Mouse (Mus musculus) layer of hippocampus, adult 9-11 months (tissue): Measurements from ENCODE around the gene Pgm2.

ENCODE experiments used
- DNase-seq: peaks from one replicate; pipeline ENCODE4 v3.0.0; 2022

Pgm2 gene

DNA sequence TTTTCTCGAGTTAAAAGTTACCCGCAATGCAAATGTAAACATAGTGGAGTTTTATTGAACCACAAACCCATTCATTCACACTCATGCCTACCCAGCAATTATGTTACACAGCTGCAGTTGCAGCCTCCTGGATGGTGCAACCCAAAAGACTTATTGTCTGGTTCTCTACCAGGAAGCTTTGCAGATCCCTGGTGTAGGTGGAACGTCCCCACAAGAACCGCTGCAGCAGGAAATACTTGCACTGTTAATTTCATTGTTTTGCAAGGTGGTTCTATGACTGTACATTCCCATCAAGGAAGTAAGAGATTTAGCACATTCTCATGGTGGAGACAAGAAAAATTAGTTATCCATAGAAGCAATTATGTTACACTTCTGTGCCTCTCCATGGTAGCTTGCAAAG lies 15.4 kb upstream of the Pgm2 start:
- DNase-seq, result no peak

DNA sequence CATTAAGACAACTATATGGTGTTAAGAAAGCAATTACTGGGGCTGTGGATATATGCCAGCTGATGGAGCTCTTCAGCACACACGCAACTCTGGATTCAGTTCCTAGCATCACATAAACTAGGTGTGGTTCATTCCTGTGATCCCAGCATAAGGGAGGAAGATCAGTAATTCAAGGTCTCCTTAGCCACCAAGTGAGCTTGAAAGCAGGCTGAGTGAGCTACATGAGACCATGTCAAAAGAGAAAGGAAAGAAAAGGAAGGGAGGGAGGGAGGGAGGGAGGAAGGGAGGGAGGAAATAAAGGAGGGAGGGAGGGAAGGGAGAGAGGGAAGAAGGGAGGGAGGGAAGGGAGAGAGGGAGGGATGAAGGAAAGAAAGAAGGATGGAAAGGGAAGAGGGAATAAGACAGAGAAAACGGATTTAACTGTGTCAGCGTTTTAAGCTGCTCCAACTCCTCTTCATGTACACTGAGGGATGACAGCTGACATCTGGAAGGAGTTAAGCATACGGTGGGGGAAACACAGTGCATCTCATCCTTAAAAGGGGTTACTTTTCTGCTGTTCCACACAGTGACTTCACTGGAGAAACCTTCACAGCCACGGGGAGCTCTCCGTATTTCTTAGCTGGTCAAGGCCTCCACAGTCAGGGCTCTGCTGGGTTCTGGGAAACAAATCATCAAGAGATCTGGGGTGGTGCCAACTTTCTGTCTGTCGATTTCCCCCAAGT lies 13.8 kb upstream of the Pgm2 start:
- no peak for DNase-seq

DNA sequence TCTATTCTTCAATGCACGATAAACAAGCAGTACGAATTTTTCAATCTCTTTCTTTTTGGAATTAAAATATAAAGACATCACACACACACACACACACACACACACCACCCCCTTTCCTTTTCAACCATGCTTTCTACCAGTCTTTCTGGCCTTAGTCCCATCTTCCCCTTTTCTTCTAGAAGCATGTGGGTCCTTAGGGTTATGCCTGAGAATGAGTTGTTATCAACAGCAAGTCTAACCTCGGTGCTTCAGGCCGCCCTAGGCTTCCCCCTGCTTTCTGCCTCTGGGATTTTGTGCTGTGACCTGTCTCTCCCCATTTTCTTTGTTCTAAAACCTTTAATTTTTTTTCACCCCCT lies 13.3 kb upstream of the Pgm2 start:
- DNase-seq, result no peak

GRCm38 (mm10) chr5:64083447-64084359 lies 9.0 kb upstream of the Pgm2 start:
- no peak for DNase-seq

DNA sequence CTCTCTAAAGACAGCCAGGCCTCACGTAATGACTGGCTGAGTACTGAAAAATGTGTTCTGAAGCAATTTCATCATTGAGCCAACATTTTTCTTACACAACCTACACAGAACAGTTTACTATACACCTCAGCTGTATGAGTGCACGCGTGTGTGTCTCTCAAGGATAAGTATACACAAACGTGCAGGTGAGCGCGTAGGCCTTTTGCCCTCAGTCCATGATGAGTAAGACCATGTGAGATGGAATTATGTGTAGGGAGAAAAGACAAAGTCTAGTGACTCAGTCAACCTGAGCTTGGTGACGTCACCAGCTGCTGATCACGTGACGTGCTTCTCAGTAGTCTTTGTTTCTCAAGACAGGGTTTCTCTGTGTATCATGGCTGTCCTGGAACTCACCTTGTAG lies 7.3 kb upstream of the Pgm2 start:
- no peak for DNase-seq

DNA sequence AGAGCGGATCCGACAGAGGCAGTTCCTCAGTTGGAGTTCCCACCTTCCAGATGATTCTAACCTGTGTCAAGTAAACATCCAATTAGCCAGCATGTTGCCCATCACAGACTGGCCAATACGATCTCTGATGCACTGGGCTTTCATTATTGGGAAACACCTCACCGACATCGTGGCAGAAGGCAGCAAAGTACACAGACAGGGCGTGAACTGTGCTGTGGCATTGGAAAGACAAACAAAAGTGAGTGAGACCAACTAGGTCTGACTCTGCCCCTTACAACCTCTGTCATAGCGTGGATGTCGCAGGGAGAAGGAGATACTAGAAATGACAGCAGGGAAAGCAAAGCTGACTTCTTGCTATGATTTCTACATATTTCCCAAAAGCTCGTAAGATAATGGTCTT lies 4.0 kb upstream of the Pgm2 start:
- DNase-seq, result no peak

DNA sequence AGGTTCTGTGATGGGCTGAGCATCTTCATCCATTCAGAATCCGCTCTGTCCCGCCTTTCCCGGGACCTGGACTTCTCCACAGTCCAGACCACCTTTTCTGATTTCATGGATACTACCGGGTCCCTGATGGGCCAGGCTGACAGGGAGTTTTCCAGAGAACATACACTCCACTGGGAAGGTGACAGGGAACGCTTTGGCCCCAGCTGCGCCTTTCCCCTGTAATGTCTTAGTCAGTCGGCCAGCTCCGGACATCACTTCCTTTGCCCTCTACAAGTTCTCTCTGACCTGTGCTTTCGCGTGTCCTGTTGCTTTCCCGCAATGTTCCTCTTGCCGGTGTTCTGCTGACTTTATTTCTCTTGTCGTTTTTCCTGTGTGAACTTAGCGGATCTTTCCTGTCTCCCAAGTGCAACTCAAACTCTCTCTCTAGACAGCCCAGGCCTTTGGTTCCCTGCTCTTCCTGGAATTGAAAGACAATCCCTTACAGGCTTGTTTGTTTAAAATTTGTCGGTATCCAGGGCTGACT lies 660 bp downstream of the Pgm2 start:
- DNase-seq, result no peak

- DNase-seq, result no peak
These were observed 2.7 kb downstream of the Pgm2 start for GRCm38 (mm10) chr5:64095342-64095993.

DNA sequence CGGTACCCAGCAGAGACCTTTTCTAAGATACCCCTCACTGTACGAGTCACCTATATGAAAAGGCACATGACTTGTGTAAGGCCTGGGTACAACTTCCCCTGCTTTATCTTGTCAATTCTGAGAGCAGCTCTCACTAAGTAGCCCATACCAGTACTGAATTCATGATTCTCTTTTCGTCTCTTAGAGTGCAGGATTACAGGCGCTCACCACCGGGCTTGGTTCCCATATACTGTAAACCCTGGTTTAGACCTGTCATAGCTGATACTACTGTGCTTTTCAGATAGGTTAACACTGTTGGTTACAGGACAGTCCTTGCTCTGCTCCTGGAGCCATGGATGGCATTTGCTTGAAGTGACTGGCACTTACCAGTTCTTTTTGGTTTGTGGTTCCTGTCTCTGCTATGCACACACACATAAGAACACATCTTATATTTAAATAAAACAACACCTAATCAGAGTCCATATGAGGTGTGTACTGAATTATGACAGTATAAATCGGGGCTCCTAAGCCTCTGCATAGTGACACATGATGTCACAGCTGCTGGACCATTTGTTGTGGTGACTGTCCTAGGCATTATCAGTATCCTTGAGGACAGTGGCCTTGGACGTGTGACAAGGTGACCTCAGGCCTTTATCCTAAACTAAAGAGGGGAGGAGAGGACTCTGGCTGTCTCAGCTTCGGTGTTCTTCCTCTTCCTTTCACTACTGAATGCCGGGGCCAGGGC lies 9.4 kb downstream of the Pgm2 start:
- DNase-seq, result no peak

DNA sequence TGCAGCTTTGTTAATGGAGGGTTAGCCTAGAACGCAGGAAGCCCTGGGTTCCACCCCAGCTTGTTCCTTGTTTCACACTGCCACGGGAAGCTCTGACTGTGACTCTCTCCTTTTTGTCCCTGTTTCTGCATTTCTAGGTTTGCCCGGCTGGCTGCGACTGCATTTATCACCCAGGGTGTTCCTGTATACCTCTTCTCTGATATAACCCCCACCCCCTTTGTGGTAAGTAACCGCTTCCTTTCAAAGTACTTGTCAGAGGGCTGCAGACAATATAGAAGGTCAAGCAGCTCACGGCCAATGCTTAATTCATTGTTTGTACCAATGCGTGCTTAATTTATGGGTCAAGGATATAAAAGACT lies 9.9 kb downstream of the Pgm2 start:
- DNase-seq, result no peak

- no peak for DNase-seq
These were observed 15.0 kb downstream of the Pgm2 start for GRCm38 (mm10) chr5:64107596-64108289.

DNA sequence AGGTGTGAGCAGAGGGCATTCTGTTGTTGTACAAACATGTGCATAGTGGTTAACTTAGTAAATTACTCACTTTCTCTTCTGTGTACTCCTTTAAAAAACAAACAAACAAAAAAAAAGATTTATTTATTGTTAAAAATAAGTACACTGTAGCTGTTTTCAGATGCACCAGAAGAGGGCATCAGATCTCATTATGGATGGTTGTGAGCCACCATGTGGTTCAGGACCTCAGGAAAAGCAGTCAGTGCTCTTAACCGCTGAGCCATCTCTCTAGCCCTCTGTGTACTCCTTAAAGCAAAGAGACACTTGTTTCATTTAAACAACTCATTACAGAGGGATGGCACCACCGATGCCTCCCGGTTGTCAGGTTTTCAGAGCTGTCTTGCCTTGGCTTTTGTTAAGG lies 16.5 kb downstream of the Pgm2 start:
- DNase-seq, result no peak

DNA sequence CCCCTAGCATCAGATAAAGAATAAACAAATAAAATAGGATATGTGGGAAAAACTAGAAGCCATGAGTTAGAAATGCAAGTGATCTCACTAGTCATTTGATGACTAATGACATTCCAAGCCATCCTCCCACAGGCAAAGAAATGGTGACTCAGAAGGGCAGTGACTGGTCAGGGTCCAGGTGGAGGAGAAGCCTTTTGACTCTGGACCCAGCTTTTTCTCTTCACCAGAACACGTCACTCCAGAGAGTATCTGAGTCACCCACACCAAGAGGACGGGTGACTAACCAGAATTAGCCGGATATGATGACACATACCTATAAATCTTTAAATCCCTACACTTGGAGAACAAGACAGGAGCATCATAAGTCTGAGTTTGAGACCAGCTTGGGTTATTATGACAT lies 19.6 kb downstream of the Pgm2 start:
- no peak for DNase-seq

GRCm38 (mm10) chr5:64114210-64114609 lies 21.5 kb downstream of the Pgm2 start:
- no peak for DNase-seq

DNA sequence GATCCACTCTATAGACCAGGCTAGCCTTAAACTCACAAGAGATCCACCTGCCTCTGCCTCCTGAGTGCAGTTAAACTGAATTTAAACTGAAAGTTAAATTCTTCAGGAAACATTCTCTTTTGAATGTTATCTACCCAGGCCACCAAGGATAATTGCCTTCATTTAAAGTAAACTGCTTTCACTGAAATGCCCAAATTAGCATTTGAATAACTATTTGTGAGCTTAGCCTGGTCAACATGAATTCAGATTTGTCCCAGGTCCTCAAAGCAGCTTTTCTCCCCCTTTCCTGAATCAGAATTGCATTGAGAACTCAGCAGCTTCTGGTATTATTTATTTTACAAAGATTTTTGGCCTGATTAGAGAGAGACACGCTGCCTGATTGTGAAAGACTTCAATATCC lies 24.4 kb downstream of the Pgm2 start:
- no peak for DNase-seq

DNA sequence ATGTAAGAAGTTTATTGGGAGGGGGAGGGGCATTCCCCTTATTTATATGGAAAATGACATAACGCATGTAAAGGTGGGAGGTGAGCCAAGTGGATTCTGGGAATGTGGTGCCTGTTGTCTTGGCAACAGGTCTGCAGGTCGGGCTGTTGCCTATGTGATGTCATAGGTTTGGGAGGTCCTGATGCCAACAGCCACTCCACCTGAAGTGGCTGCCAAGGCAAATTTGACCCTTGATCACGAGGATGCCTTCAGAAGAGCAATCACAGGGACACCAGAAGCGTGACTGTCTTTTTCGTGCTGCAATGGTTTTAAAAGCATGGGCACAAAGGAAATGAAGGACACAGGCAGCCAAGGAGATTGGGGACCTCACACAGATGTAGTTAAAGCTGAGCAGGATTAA lies 33.0 kb downstream of the Pgm2 start:
- no peak for DNase-seq

DNA sequence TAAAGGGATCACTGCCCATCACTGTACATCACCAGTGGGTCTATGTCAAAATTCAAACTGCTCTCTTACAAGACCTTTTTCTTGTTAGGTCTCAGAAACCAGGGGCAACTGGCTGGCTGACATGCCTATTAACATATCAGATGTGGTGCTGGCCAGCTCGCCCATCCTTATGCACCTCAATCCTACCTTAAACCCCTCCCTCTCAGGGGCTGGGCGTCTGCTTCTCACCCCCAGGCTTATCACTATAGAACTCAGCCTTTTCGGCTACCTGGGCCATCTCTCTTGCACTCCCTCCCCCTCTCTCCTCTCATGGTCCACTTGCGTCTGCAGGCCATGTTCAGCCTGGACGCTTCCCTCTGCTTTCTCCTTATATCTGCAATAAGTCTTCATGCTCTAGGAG lies 38.8 kb downstream of the Pgm2 start:
- no peak for DNase-seq

GRCm38 (mm10) chr5:64133901-64134300 lies 41.2 kb downstream of the Pgm2 start:
- no peak for DNase-seq

GRCm38 (mm10) chr5:64136325-64136724 lies 43.6 kb downstream of the Pgm2 start:
- no peak for DNase-seq

DNA sequence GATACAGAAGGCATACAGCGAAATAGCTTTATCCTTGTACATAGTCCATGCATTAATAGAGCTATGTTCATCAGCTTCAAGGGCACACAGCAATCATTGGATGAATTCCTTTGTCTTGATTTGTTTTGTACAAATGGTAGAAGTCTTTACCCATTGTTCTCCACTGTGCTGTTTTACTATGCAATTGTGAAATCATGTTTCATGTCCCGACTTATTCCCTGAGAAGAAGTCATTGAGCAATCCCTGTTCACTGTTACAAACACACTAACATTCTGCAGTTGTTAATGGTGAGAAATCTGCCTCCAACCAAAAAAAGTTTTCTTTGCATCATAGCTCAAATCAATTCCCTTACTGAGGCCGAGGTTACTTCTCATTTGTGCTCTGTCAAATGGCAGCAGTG lies 47.5 kb downstream of the Pgm2 start:
- no peak for DNase-seq

- no peak for DNase-seq
These were observed 51.6 kb downstream of the Pgm2 start for GRCm38 (mm10) chr5:64144315-64144714.

DNA sequence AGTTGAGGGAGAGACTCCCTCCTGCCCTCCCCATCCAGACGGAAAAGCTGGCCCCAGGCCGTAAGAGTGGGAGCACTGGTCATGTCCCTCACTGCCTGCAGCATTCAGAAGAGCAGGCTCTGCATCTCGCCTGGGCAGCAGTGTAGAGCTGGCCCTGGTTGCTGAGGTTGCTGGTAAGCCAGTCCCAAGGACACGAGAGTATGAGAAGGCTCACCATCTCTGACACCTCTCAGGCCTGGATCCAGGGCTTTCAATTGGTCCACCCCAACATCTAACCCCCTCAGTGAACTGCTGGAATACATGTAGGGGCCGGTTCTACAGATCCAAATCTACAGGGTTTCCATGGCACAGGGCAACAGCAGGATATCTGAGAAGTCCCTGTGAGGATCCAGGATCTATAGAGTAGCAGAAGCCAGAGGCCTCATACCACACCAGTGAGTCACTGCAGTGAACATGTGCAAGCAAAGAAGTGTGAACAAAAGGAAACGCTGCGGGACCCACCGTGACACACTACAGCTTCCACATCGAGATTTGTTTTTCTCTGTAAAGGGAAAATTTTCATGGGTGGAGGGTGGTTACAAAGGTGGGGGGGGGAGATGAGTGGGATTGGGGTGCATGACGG lies 53.7 kb downstream of the Pgm2 start:
- DNase-seq, result no peak
